Mouse (Mus musculus) left cerebral cortex, postnatal 14 days (tissue): Measurements from ENCODE around the gene Cluh. TPM values are rescaled to one million over a fixed set of nuclear protein-coding genes. Genes with fewer than 3 reads are reported as not detected.
A peak's percentile ranks its signal among the peaks of the same experiment; 100 is the strongest.

Experiments used
- DNase-seq, 2 experiments: peaks; one replicate each; pipeline ENCODE4 v3.0.0; 2021 to 2022; ENCODE audit warnings: low spot score in 2 of 2, mixed read lengths in 1 of 2
- intact Hi-C: fragments of 180-260 bp; cut with DNase I; formaldehyde crosslinking; loops from one replicate; pipeline ENCODE4 v1.15.1; 2025
- total RNA-seq, 2 experiments: library from RNA; stranded (reverse); gene quantifications; 2 replicates each; pipeline ENCODE4 v1.2.3; 2021

The Cluh gene
- total RNA-seq, 2 experiments from 2014 or later, result 61.5 to 62.1 TPM

- DNase-seq, result no peak
- intact Hi-C loops, result no loop called here
These were observed 10.4 kb upstream of the Cluh start for GRCm38 (mm10) chr11:74638791-74639411.

GRCm38 (mm10) chr11:74639628-74640027 lies 9.7 kb upstream of the Cluh start:
- intact Hi-C loops, result no loop called here

GRCm38 (mm10) chr11:74647966-74648365 lies 1.3 kb upstream of the Cluh start:
- no peak for DNase-seq
- intact Hi-C loops, result no loop called here

More at GRCm38 (mm10) chr11:74639628-74640027, 9.7 kb upstream of the Cluh start:
- no peak for DNase-seq

GRCm38 (mm10) chr11:74648676-74649075 lies 619 bp upstream of the Cluh start:
- intact Hi-C loops, result no loop called here

GRCm38 (mm10) chr11:74649647-74650551 lies 604 bp downstream of the Cluh start:
- DNase-seq, result peak in 1 of 2 experiments; percentile 35
- intact Hi-C loops, result no loop called here

More at GRCm38 (mm10) chr11:74648676-74649075, 619 bp upstream of the Cluh start:
- no peak for DNase-seq

GRCm38 (mm10) chr11:74650576-74651100 lies 1.3 kb downstream of the Cluh start:
- no peak for DNase-seq
- intact Hi-C loops, result no loop called here

- intact Hi-C loops, result no loop called here
- DNase-seq, result no peak
These were observed 3.5 kb downstream of the Cluh start for GRCm38 (mm10) chr11:74652791-74653191.

GRCm38 (mm10) chr11:74653385-74653784 lies 4.1 kb downstream of the Cluh start:
- intact Hi-C loops, result no loop called here
- DNase-seq, result no peak

GRCm38 (mm10) chr11:74655941-74656340 lies 6.6 kb downstream of the Cluh start:
- intact Hi-C loops, result no loop called here
- DNase-seq, result no peak

- DNase-seq, result no peak
- intact Hi-C loops, result no loop called here
These were observed 11.0 kb downstream of the Cluh start for GRCm38 (mm10) chr11:74660336-74660735.

GRCm38 (mm10) chr11:74661641-74662040 lies 12.3 kb downstream of the Cluh start:
- no peak for DNase-seq
- intact Hi-C loops, result no loop called here

- no peak for DNase-seq
- intact Hi-C loops, result no loop called here
These were observed 12.9 kb downstream of the Cluh start for GRCm38 (mm10) chr11:74662221-74662620.

GRCm38 (mm10) chr11:74664279-74664678 lies 15.0 kb downstream of the Cluh start:
- intact Hi-C loops, result no loop called here
- DNase-seq, result no peak

GRCm38 (mm10) chr11:74664906-74665305 lies 15.6 kb downstream of the Cluh start:
- intact Hi-C loops, result no loop called here
- DNase-seq, result no peak

- no peak for DNase-seq
- intact Hi-C loops, result no loop called here
These were observed 16.5 kb downstream of the Cluh start for GRCm38 (mm10) chr11:74665631-74666283.

- intact Hi-C loops, result no loop called here
- no peak for DNase-seq
These were observed 17.0 kb downstream of the Cluh start for GRCm38 (mm10) chr11:74666284-74666652.

- DNase-seq, result no peak
- intact Hi-C loops, result no loop called here
These were observed 17.7 kb downstream of the Cluh start for GRCm38 (mm10) chr11:74666776-74667581.

- intact Hi-C loops, result no loop called here
- DNase-seq, result no peak
These were observed 18.3 kb downstream of the Cluh start for GRCm38 (mm10) chr11:74667582-74668010.

GRCm38 (mm10) chr11:74668466-74668865 lies 19.2 kb downstream of the Cluh start:
- no peak for DNase-seq
- intact Hi-C loops, result no loop called here
